Mouse (Mus musculus) cerebellum, postnatal 36 days (tissue): Measurements from ENCODE around the gene Clptm1.
"Not testable (repeated sequence)": the region's sequence is repeated elsewhere in the genome, so short reads cannot be mapped to it uniquely, and the experiment has no call there.

Source experiments
- DNase-seq, 2 experiments: peaks; one replicate each; pipeline ENCODE4 v3.0.0; 2021 to 2022; ENCODE audit warnings: mixed read lengths in 2 of 2

The Clptm1 gene

DNA sequence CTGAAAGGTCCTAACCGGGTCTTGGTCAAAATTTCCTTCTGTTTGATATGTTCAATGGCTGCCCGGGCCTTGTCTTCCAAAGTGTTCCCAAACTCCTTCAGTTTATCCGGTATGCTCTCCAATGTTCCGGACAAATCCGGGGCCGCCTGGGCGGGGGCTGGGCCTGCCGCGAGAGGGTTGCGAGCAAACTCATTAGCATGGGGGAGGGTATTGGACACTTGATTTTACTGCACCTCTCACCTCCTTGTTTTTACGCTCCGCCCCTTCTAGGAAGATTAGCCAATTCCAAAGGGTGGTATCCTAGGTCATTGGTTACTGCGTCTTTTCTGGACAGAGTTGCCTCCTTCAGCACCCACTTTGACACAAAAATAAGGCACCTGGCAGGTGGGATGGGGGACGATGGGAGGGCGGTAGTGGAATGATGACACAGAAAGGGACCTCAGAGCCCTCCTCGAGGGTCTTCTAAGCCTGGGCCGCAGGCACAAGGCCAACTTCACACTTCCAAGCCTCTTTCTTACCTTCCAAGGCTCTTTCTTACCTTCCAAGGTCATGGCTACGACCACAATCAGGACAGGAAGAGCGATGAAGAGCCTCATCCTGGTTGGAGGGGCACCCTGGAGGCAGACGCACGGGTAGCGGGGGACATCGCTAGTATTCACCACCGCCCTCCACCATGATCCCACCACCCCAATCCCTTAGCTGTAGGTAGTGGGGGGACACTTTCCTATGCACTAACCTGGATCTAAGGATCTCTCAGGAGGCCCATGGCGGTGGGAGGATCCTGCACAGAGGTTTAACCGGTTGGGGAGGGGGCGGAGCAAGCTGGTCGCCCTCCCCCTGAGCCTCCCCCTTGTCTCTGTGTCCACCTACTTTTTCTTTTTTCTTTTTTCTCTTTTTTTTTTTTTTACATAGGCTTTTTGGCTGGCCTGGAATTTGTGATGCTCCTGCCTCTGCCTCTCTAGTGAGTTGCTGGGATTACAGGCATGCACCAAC, 27.3 kb upstream of the Clptm1 start, which contains the start of gene Apoc1:
Gene Apoc1 (minus strand): TSS at position 788 of the 993 bp plus-strand sequence.
- no peak for DNase-seq

GRCm38 (mm10) chr7:19691434-19691833, 26.6 kb upstream of the Clptm1 start:
- DNase-seq: no peak

DNA sequence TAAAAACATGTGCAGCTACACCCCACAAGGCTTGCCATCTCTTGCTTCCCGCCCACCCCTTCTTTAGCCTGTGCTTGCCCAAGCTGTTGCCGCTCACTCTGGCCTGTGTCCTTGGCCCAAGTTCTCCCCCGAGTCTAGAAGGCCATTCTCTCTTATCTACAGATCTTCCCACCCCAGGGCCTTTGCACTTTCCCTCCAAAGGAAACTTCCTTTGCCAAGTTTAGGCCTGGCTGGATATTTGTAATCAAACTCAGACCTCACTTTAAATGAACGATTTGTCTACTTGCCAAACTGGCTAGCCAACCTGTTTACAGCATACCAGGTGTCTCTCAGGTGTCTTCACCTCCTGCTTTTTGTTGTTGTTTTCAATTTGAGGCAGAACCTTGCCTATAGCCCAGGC, 26.0 kb upstream of the Clptm1 start:
- DNase-seq: no peak

- no peak for DNase-seq
These were observed 23.8 kb upstream of the Clptm1 start for GRCm38 (mm10) chr7:19688611-19689010.

DNA sequence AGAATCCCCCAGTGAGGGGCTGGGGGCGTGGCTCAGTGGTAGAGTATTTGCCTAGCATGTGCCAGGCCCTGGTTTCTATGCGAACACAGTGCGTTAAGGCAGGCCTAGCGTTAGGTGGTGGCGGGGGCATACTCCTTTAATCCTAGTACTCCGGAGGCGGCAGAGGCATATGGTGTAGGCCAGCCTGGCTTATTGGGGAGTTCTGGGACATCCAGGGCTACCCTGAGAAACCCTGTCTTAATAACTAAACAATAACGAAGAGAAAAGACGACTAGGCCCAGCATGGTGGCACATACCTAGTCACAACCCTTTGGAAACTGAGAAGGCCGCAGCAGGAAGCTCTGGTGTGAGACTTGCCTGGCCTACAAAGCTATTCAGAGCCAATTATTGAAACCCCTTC, 23.3 kb upstream of the Clptm1 start:
- no peak for DNase-seq

DNA sequence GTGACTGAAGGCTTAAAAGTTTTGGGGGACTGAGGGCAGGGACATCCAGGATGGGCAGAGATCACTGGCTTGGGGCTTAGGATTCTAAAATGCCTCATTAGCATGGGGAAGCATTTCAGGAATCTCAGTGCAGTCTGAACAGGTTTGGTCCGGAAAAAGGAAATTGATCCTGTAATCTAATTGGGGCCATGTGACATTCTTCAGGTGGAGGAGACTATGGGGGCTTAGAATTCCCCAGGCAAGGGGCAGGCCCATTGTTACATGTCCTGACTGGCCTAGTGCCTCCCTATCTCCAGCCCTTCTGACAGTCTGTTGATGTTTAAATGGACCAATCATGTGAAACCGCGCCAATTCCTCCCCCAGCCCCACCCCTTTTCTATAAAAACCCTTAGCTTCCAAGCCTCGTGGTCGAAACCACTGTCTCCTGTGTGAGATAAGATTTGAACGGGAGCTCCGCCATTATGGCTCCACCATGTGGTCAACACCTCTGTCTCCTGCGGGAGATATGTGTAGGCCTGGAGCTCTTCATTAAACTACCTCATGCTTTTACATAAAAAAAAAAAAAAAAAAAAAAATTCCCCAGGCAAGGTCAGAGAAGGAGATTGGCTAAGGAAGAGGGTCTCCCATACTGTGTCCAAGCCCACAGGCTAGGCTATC, 22.2 kb upstream of the Clptm1 start:
- DNase-seq: not testable (repeated sequence)

GRCm38 (mm10) chr7:19686521-19686920, 21.7 kb upstream of the Clptm1 start:
- DNase-seq: no peak

DNA sequence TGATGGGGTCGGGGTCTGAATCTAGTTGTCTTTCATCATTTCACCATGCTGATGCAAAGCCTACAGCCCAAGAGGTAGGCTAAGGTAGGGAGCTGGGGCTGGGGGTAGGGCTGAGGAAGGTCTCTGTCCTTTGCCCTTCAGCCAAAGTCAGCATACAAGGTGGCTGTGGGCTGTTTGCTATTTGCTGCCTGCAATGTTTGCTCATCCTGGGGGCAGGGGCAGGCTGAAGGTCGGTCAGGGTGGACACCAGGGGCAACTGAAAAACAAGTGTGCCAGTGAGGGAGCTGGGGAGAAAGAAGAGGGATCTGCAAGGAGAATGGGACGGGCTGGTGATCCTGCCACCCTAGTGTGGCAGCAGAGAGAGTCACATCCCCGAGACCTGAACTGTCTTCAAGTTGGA, 20.5 kb upstream of the Clptm1 start:
- DNase-seq: no peak

GRCm38 (mm10) chr7:19683771-19684201, 19.0 kb upstream of the Clptm1 start:
- DNase-seq: no peak

GRCm38 (mm10) chr7:19682979-19683378, 18.1 kb upstream of the Clptm1 start:
- no peak for DNase-seq

DNA sequence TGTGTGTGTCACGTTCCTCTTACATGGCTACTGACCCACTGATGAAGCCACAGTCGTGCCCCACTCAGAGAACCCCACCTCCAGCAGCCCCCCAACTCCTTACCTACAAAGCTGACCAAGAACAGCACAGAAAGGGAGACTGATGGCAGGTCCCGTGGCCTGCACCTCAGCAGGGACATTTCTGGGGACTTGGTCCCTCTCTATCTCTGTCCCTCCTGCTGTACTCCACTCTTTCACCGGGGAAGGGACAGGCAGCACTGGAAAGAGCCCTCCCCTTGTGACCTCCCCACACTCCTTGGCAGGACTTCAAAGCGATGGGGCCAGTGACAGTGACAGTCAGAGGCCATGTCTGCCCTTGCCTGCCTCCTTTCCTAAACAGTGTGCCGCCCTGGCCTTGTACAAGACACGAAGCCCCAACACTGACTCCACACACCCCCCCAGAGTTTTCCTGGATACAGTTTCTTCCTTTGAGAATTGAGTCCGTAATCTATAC, 16.4 kb upstream of the Clptm1 start, which contains the start of the genes Gm44805 and Apoc4:
Gene Gm44805 (minus strand): TSS at position 222 of the 493 bp plus-strand sequence.
Gene Apoc4 (minus strand): TSS at position 278 of the 493 bp plus-strand sequence.
- DNase-seq: no peak

GRCm38 (mm10) chr7:19680702-19681101, 15.9 kb upstream of the Clptm1 start:
- no peak for DNase-seq

DNA sequence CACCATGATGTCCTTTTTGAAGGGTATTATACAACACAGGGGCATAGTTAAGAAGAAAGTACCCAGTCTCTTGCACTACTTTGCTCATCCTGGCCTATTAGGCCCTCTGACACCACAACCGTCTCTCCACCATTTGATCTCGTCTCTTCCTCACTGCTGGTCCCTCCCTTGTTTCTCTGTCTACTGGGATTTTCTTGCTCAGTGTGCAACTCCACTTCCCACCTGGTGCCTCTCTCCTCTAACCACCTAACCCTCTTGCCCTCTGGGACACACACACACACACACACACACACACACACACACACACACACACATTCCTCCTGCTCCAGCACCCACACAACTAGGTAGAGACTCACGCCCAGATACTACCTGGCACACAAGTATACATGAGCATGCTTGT, 14.1 kb upstream of the Clptm1 start:
- no peak for DNase-seq

DNA sequence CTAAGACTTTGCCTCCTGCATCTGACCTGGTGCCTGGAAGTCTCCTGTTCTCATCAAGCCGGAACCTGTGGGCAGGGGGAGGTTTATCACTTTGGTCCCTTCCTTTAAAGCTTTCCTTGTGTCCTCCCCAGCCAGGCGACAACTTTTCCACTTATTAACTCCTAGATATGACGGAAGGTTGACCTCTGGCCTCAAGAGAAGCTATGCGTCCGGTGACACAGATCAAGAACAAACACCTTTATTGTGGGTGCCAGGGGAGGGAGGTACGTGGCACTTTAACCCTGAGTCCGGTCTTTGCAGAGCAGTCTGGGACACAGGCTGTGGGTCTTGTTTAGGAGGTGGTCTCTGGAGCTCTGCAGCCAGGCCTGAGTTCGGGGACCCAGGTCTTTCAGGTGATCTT, 13.0 kb upstream of the Clptm1 start, which contains the start of gene Apoc2:
Gene Apoc2 (minus strand): TSS at position 70 of the 400 bp plus-strand sequence.
- no peak for DNase-seq

- no peak for DNase-seq
These were observed 11.8 kb upstream of the Clptm1 start for GRCm38 (mm10) chr7:19676662-19677061.

DNA sequence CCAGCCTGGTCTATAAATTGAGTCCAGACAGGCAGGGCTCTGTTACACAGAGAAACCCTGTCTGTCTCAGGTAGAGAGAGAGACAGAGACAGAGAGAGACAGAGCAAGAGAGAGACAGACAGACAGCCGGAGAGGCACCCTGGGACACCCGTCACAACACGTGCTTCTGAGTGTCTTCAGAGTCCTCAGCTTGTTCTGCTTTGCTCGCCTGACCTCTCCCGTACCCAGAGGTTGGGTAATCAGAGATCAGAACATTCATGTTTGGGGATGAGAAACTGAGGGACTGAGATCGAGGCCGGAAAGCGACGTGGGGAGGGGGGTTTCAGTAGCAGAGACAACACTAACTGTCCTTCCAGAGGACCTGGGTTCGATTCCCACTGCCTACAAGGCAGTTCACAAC, 11.0 kb upstream of the Clptm1 start:
- DNase-seq: no peak

DNA sequence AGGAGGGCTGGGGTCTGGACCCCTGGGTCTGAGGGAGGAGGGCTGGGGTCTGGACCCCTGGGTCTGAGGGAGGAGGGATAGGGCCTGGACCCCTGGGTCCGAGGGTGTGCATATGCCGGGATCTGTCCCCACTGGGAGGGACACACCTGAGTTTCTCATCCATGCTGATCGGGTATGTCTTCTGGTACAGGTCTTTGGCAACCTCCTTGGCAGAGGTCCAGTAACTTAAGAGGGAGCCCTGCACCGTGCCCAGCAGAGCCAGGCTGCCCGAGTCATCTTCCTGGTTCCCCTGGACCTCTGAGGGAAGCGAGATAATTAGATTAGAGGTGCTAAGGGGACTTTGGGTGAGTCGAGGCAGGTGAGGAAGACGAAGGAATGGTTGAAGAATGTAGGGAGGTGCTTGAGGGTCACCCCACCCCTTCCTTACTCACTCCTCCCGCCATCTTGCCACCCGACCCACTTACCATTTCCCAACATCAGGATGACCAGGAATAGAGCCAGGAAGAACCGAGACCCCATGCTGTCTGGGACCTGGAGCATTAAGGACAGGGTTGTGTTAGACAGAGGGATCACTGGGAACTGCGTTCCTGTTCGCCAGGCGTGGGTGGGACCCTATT, 8.4 kb upstream of the Clptm1 start:
- DNase-seq: no peak

DNA sequence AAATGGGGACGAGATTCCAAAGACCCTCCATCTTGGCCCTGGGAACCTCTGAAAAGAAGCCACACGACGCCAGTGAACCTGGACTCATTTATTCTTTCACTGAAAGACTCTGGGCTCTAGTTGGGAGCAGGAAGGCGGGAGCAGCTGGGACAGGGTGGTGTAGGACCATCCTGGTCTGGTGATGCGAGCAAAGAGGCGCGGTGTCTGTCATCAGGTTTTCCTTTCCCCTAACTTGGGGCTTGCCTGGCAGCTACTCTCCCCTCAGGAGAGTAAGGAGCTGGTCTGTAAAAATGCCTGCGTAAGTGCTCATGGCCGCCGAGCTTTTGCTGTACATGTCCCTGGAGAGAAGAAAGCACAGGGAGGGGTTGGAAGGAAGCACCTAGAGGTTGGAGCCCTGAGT, 6.7 kb upstream of the Clptm1 start:
- no peak for DNase-seq

- DNase-seq: peak; percentile 93 to 96
These were observed 4.3 kb upstream of the Clptm1 start for GRCm38 (mm10) chr7:19668947-19669721.

- no peak for DNase-seq
These were observed 2.6 kb upstream of the Clptm1 start for GRCm38 (mm10) chr7:19667434-19667833.

DNA sequence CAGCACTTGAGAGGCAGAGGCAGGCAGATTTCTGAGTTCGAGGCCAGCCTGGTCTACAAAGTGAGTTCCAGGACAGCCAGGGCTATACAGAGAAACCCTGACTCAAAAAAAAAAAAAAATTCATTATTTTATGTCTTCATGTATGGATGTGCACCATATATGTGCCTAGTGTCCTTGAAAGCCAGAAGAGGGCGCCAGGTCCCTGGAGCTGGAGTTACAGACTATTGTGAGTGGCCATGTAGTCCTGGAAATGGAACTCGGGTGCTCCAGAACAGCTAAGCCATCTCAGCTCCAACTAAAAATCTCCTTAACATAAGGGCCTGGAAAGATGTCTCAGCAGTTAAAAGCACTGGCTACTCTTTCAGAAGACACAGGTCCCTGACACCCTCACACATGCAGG, 1.9 kb upstream of the Clptm1 start:
- no peak for DNase-seq

GRCm38 (mm10) chr7:19664455-19664954, 328 bp downstream of the Clptm1 start:
- DNase-seq: no peak
